Mouse (Mus musculus) heart, embryonic 14.5 days (tissue): ENCODE measurements around the gene Rasl11b. TPM values are rescaled to one million over a fixed set of nuclear protein-coding genes. Genes with fewer than 3 reads are reported as not detected.
A peak's percentile ranks its signal among the peaks of the same experiment; 100 is the strongest.

ENCODE experiments used
- ATAC-seq: fragments of 200-750 bp; cut with Nextera tagmentation; 2 replicates; pipeline ENCODE4 v1.8.0; 2017; ENCODE audit warnings: low read depth, moderate TSS enrichment; ENCODE audit not compliant: insufficient number of reproducible peaks, insufficient read depth, low FRiP score
- H3K27ac ChIP-seq, 2 experiments: fragments of 200-500 bp in 1 of 2; fragments of 300-500 bp in 1 of 2; sonication (generic) in 1 of 2; replicated peaks in 1 of 2; 2 replicates each; pipeline ENCODE4 v1.5.1; 2012 to 2014; ENCODE audit warnings: low read depth in 2 of 2, low read length in 2 of 2, control low read depth in 1 of 2, mild to moderate bottlenecking in 1 of 2, mixed read lengths in 1 of 2; ENCODE audit not compliant: control insufficient read depth in 1 of 2, insufficient read depth in 1 of 2
- H3K27me3 ChIP-seq: fragments of 300-500 bp; sonication (generic); 2 replicates; pipeline ENCODE4 v1.6.1; 2014; ENCODE audit warnings: mild to moderate bottlenecking, low read length, control low read depth; ENCODE audit not compliant: control insufficient read depth, insufficient read depth
- H3K36me3 ChIP-seq: fragments of 300-500 bp; sonication (generic); 2 replicates; pipeline ENCODE4 v1.6.1; 2014; ENCODE audit warnings: mild to moderate bottlenecking, control low read depth, low read length, mixed read lengths; ENCODE audit not compliant: control insufficient read depth, insufficient read depth
- H3K4me1 ChIP-seq, 2 experiments: fragments of 200-500 bp in 1 of 2; fragments of 300-500 bp in 1 of 2; sonication (generic) in 1 of 2; 2 replicates each; pipeline ENCODE4 v1.6.1; 2012 to 2014; ENCODE audit warnings: low read length in 2 of 2, control low read depth in 1 of 2, mixed read lengths in 1 of 2; ENCODE audit not compliant: control insufficient read depth in 2 of 2, insufficient read depth in 2 of 2
- H3K4me2 ChIP-seq: fragments of 300-500 bp; sonication (generic); 2 replicates; pipeline ENCODE4 v1.6.1; 2014; ENCODE audit warnings: mild to moderate bottlenecking, low read length
- H3K4me3 ChIP-seq, 2 experiments: fragments of 200-500 bp in 1 of 2; fragments of 300-500 bp in 1 of 2; sonication (generic) in 1 of 2; 2 replicates each; pipeline ENCODE4 v1.5.1; 2012 to 2014; ENCODE audit warnings: low read length in 2 of 2, mild to moderate bottlenecking in 2 of 2, control low read depth in 1 of 2, low read depth in 1 of 2, moderate library complexity in 1 of 2; ENCODE audit not compliant: control insufficient read depth in 1 of 2, insufficient read depth in 1 of 2
- H3K9ac ChIP-seq: fragments of 300-500 bp; sonication (generic); 2 replicates; pipeline ENCODE4 v1.6.1; 2014; ENCODE audit warnings: mild to moderate bottlenecking, low read length
- H3K9me3 ChIP-seq: fragments of 300-500 bp; sonication (generic); 2 replicates; pipeline ENCODE4 v1.6.1; 2016; ENCODE audit warnings: low read length, control low read depth; ENCODE audit not compliant: control insufficient read depth
- WGBS: fragments of 180-500 bp; shearing (Covaris S2); extraction: QIAGEN DNeasy Blood & Tissue Kit; methylation state at CpG from one replicate; pipeline ENCODE4 v1.1.7; 2014; 5-methylcytosine and 5-hydroxymethylcytosine counted together
- polyA plus RNA-seq: library from polyadenylated mRNA; unstranded; fragments of >200 nt; fragmentation: Nextera tagmentation; extraction: Ambion mirVana; gene quantifications from 2 replicates; pipeline ENCODE4 v1.2.1, GENCODE M21; 2014

Gene Rasl11b
- polyA plus RNA-seq, 1 experiment from 2014 or later, result 92.3 TPM

DNA sequence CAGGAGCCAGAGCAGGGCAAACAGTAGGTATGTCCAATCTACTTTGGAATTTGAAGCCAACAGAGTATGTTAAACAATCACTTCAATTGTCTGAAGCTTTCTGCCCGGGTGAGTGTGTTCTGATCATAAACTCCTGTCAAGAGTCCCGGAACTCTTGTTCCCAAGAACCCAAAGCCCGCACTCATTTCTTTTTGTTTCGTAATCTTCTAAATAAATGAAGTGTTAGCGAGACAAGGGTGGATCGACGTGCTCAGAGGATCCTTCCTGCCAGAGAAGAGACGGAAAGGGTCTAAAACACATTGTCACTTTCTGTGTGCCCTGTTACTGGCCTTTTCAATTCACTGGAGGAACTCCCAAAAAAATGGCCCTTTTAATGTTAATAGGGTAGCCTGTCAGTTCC, 6.2 kb upstream of the Rasl11b start:
- peaks cover 29 to 45% of the 10 kb centered on the region in 2 experiments for H3K4me1 ChIP-seq
- no peak overlapping the region for H3K9ac ChIP-seq
- H3K9me3 ChIP-seq, result no peaks in the 10 kb centered on the region
- H3K36me3 ChIP-seq, result no peaks in the 10 kb centered on the region
- WGBS, result 83% methylated on average over 8 of the region's 8 CpGs
- ATAC-seq, result no peak
- H3K27me3 ChIP-seq, result no peaks in the 10 kb centered on the region
- H3K27ac ChIP-seq, result peak overlapping the region in 1 of 2 experiments; percentile 83; a peak in 2 of 4 replicates
- H3K4me2 ChIP-seq, result no peak overlapping the region
- no peak overlapping the region for H3K4me3 ChIP-seq

DNA sequence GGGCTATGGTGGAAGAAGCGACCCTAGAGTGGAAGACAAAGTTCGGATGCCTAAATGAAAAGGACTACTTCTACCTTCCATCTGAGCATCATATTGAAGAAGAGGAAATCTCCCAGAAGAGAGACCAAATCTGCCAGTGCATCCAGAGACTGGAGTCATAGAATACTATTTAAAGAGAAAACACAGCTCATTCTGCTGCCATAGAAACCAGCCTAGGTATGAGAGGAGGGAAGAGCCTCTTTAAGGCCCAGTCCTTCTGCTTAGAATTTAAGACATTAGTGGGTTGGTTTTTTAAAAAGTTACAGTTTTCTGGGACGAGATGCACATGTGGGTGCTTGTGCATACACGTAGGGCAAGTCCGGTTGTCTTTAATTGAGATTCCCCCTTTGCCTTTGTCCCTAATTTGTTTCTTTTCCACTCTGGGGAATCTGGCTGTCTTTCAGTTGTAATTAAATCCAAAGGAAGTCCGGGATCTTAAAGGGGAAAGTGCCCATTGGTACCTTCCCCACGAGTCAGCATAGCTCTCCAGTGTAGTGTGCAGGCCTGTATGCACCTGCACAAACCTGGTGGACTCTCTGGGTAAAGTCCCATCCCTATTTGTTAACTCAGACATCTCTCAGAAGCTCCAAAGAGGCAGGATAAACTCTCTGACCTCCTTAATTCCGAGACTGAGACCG, 5.5 kb upstream of the Rasl11b start:
- H3K9ac ChIP-seq, result no peak overlapping the region
- H3K4me1 ChIP-seq, result peaks cover 32 to 46% of the 10 kb centered on the region in 2 experiments

DNA sequence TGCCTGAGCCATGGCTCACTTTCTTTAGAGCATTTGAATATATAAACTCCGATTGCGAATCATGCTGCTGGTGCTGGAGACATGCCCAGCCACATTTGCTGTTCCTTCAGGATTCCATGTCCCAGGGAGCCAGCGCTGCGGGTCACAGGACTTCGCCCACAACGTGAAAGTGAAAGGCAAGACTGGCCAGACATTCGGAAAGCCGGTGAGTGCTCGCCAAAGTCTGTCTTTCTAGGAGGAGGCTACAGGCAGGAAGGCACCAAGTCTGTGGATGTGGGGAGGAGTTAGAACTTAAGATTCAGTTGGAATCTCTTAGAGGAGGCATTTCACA, 5.0 kb upstream of the Rasl11b start:
- WGBS, result 42% methylated on average over 9 of the region's 9 CpGs
- Histone ChIP-seq H3K4me2 (peak overlapping the region; percentile 30; the same call in 1 of the 2 replicates), H3K9me3 (no peaks in the 10 kb centered on the region), H3K9ac (no peak overlapping the region), H3K27me3 (no peaks in the 10 kb centered on the region), H3K36me3 (no peaks in the 10 kb centered on the region), H3K4me1 (peaks cover 29 to 43% of the 10 kb centered on the region in 2 experiments), H3K27ac (peak overlapping the region; percentile 49 to 55; a peak in 3 of 4 replicates), H3K4me3 (no peak overlapping the region)
- ATAC-seq, result no peak

More for the DNA sequence above, 5.5 kb upstream of the Rasl11b start:
- Histone ChIP-seq H3K4me2 (peak overlapping the region; percentile 30; the same call in 1 of the 2 replicates), H3K36me3 (no peaks in the 10 kb centered on the region), H3K27me3 (no peaks in the 10 kb centered on the region), H3K27ac (peak overlapping the region; percentile 45 to 55), H3K9me3 (no peaks in the 10 kb centered on the region), H3K4me3 (no peak overlapping the region)
- no peak for ATAC-seq
- 69% methylated on average over 9 of the region's 9 CpGs for WGBS

DNA sequence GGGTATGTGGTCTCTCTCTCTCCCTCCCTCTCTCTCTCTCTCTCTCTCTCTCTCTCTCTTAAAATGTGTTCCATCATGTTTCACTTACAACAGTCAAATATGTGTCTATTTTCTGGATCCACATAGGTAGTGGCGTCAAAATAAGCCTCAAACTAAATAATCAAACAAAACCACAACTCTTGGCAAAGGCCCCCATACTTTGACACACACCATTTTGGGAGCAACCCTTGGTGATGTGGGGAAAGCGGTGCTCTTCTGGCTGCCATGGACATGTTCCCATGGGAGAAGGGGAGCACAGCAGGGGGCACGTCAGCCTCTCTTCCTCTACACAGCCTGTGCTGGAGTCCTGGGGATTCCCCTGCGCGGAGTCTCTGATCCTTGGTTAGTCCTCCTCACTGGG, 4.2 kb upstream of the Rasl11b start:
- H3K9me3 ChIP-seq, result no peaks in the 10 kb centered on the region
- no peaks in the 10 kb centered on the region for H3K36me3 ChIP-seq
- no peak overlapping the region for H3K4me2 ChIP-seq
- H3K4me3 ChIP-seq, result no peak overlapping the region
- H3K4me1 ChIP-seq, result peaks cover 25 to 37% of the 10 kb centered on the region in 2 experiments
- WGBS, result 87% methylated on average over 5 of the region's 5 CpGs
- H3K9ac ChIP-seq, result no peak overlapping the region
- no peaks in the 10 kb centered on the region for H3K27me3 ChIP-seq
- no peak for ATAC-seq
- H3K27ac ChIP-seq, result no peak overlapping the region; a peak in 1 of 4 replicates

DNA sequence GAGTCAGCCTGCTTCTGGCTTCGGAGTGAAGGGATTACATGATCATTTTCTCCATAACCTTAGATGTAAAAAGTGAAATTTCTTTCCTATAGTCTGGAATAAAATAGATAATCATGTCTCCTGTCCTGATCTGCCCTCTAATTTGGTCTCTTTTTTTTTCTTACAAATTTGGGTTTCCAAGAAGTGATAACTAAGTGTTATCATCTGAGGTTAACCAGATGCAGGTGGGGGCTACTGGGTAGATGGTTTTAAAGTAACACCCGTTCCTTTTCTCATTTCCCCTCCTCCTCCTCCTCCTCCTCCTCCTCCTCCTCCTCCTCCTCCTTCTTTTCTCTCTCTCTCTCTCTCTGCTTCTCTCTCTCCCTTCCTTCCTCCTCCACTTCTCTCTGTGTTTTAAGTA, 2.1 kb upstream of the Rasl11b start:
- Histone ChIP-seq H3K4me2 (no peak overlapping the region), H3K9ac (no peak overlapping the region), H3K27me3 (no peaks in the 10 kb centered on the region), H3K4me3 (no peak overlapping the region), H3K27ac (no peak overlapping the region), H3K4me1 (peaks cover 27 to 46% of the 10 kb centered on the region in 2 experiments), H3K36me3 (peaks cover 17% of the 10 kb centered on the region), H3K9me3 (no peaks in the 10 kb centered on the region)
- 54% methylated on average over 2 of the region's 2 CpGs for WGBS
- ATAC-seq, result no peak

DNA sequence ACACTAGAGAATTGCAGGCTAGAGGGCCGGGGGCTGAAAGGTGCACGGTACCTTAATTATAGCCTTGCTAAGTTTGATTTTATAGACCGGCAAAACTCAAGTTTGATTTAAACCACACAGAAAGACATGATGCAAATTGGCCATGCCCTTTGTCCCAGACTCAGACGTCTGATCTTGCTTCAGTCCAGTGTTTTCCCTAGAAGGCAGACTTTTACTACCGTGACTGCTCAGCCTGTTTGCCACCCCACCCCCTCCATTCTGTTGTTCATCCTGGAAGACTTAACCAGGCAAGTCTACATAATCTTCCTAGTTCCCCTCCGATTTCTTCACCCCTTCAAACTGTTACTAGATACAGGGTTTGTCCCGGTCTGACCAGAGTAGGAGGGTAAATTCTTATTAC, 1.5 kb upstream of the Rasl11b start:
- no peaks in the 10 kb centered on the region for H3K9me3 ChIP-seq
- no peaks in the 10 kb centered on the region for H3K27me3 ChIP-seq
- H3K4me3 ChIP-seq, result no peak overlapping the region
- 52% methylated on average over 7 of the region's 7 CpGs for WGBS
- ATAC-seq, result no peak
- H3K36me3 ChIP-seq, result peaks cover 24% of the 10 kb centered on the region
- H3K27ac ChIP-seq, result peak overlapping the region in 1 of 2 experiments; percentile 0; a peak in 1 of 4 replicates
- H3K4me2 ChIP-seq, result peak overlapping the region; percentile 97
- no peak overlapping the region for H3K9ac ChIP-seq
- H3K4me1 ChIP-seq, result peaks cover 30 to 48% of the 10 kb centered on the region in 2 experiments

DNA sequence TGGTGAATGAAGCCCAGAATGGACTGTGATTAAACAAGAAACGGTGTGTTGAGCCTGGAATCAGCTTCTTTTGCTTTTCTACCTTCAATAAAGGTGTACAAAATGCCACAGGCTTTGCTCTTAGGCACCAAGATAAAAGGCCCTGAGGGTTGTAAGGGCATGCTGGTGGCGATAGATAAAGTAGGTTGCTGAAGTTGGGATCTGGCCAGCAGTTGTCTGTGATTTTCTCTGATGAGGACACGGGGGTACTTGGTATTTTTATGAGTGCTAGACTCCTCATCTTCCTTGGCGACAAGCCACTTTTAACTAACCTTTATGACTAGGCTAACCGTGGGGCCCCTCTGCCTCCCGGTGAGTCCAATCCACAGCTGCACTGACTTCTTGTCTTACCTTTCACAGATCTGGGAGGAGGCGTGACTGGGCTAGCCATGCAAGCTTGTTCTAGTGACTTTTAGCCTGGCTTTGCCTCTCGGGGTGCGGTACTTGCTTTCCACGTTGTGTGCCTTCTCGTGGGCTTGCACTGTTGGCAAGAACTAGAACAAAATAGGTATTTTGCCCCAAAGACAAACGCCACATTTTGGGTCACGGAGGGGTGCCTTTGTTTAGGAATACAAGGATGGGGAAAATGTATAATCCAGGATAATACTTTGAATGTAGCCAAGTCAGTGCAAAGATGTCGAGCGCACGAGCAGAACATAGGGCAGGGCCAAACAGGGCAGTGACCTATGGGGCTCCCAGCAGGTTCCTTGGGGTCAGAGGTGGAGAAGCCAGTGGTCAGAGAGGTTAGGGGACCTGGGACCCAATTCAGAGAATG, 852 bp upstream of the Rasl11b start:
- Histone ChIP-seq H3K9ac (peak overlapping the region; percentile 100), H3K4me1 (peaks cover 30 to 47% of the 10 kb centered on the region in 2 experiments), H3K27ac (peak overlapping the region; percentile 67 to 81), H3K36me3 (peaks cover 30% of the 10 kb centered on the region), H3K27me3 (no peaks in the 10 kb centered on the region), H3K4me3 (peak overlapping the region; percentile 65 to 97), H3K9me3 (no peaks in the 10 kb centered on the region), H3K4me2 (peak overlapping the region; percentile 97)
- ATAC-seq, result peak; percentile 22; the same call in 1 of the 2 replicates
- 21% methylated on average over 16 of the region's 16 CpGs for WGBS
